In the genomic region with DNA sequence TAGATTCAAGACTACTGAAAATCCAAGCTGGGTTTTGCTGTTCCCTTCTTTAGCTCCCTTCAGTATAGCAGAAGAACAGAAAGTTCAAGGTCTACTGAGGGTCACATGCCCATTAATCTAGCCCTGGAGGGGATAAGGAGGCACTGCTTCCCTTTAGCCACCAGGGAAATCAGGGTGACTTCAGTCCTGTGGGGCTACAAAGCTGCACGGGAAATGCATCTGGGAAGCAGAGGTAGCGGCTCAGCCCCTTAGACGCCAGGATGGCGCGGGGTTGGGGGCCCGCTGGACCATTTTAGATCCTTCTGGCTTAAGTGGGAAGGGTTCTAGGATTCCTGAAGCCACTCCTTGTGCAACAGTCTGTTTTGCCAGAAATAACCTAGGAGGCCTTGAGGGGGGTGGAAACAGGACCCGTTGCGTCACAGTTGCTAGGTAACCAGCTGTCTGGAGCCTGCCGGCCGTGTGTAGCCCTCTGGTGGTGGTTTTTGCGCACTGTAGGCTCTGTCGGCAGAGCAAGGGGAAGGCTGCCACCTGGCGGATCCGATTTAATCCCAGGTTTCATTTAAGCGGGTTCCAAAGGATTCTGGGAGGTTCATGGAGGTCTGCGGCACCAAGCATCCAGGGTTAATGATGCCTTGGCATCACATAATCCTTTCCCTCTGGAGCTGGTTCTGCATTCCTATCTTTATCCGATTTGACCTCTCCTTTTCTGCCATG, we compare ENCODE assay signal across 8 mouse cellular contexts. TPM values are rescaled to one million over a fixed set of nuclear protein-coding genes. Genes with fewer than 3 reads are reported as not detected.
DNase-seq lines count a peak whose midpoint lies in the region; ATAC-seq and TF ChIP-seq lines count a peak whose summit lies in the region.

No protein-coding gene starts in this region.

- DNase-seq in brain, adult 2 months (ENCODE audit: low read depth, low spot score) = peak; percentile 99
- DNase-seq in fat pad, adult 2 months (ENCODE audit: extremely low read depth, low read depth, low spot score) = peak; percentile 26
- DNase-seq in liver = peak; percentile 82
- peak; percentile 74 for DNase-seq in spleen, postnatal 36 days (ENCODE audit: low spot score in 2 of 2)

- H3K79me3 ChIP-seq in C2C12 (ENCODE audit: low read depth) = no peaks in the 10 kb centered on the region

- H3K4me1 ChIP-seq in heart, embryonic 12.5 days (replicated peaks) = peaks cover 34% of the 10 kb centered on the region
- peaks cover 12% of the 10 kb centered on the region for H3K4me1 ChIP-seq in kidney, embryonic 16.5 days (ENCODE audit: insufficient read depth, low read length)

- H3ac ChIP-seq in C2C12 (ENCODE audit: control insufficient read depth, insufficient read length, low read depth) = no peak overlapping the region

- peak overlapping the region; percentile 93 for H3K27ac ChIP-seq in heart, embryonic 12.5 days (ENCODE audit: poor library complexity, severe bottlenecking)
- peak overlapping the region; percentile 84 for H3K27ac ChIP-seq in kidney, embryonic 16.5 days (ENCODE audit: low read length)

- H3K27me3 ChIP-seq in C2C12 (ENCODE audit: control insufficient read depth, insufficient read depth, insufficient read length) = peaks cover 5% of the 10 kb centered on the region
- no peaks in the 10 kb centered on the region for H3K27me3 ChIP-seq in heart, embryonic 12.5 days (replicated peaks)
- no peaks in the 10 kb centered on the region for H3K27me3 ChIP-seq in kidney, embryonic 16.5 days (ENCODE audit: insufficient read depth, low read length)

- peak overlapping the region; percentile 60 for H3K4me2 ChIP-seq in heart, embryonic 12.5 days
- H3K4me2 ChIP-seq in kidney, embryonic 16.5 days (replicated peaks; ENCODE audit: low read depth, low read length) = peak overlapping the region; percentile 49

- 4% methylated on average over 17 of the region's 17 CpGs for WGBS in heart, embryonic 12.5 days
- 2% methylated on average over 17 of the region's 17 CpGs for WGBS in kidney, embryonic 16.5 days

- no peaks in the 10 kb centered on the region for H3K36me3 ChIP-seq in C2C12 (ENCODE audit: control insufficient read depth, insufficient read depth)
- peaks cover 34% of the 10 kb centered on the region for H3K36me3 ChIP-seq in heart, embryonic 12.5 days
- peaks cover 12% of the 10 kb centered on the region for H3K36me3 ChIP-seq in kidney, embryonic 16.5 days (ENCODE audit: insufficient read depth, low read length)

- no peak overlapping the region for H3K4me3 ChIP-seq in C2C12 (ENCODE audit: insufficient read depth, poor library complexity, severe bottlenecking)
- peak overlapping the region; percentile 11; the same call in 1 of the 2 replicates for H3K4me3 ChIP-seq in heart, embryonic 12.5 days
- peak overlapping the region; percentile 25 for H3K4me3 ChIP-seq in kidney, embryonic 16.5 days (ENCODE audit: low read length)

- no peaks in the 10 kb centered on the region for H3K79me2 ChIP-seq in C2C12 (ENCODE audit: control insufficient read depth, insufficient read depth)

- peak overlapping the region; percentile 51; the same call in 1 of the 2 replicates for H3K9ac ChIP-seq in heart, embryonic 12.5 days
- H3K9ac ChIP-seq in kidney, embryonic 16.5 days (replicated peaks; ENCODE audit: low read length) = peak overlapping the region; percentile 56

- ATAC-seq in heart, embryonic 12.5 days (ENCODE audit: insufficient number of reproducible peaks, low FRiP score) = peak; percentile 90
- ATAC-seq in kidney, embryonic 16.5 days (ENCODE audit: low FRiP score, low TSS enrichment) = peak; percentile 96
- ATAC-seq in monocyte, adult 5-6 weeks (replicated peaks; ENCODE audit: insufficient number of reproducible peaks, low FRiP score, low TSS enrichment, poor library complexity, severe bottlenecking) = peak; percentile 40; the same call in 1 of the 2 replicates

- H3K9me3 ChIP-seq in heart, embryonic 12.5 days (replicated peaks) = 0 out of 2 replicates have a peak, but pooled peaks cover 8% of the 10 kb centered on the region
- peaks cover 5% of the 10 kb centered on the region; the same call in 1 of the 2 replicates for H3K9me3 ChIP-seq in kidney, embryonic 16.5 days (ENCODE audit: low read length)

- peak; percentile 98 for TF ChIP-seq CTCF in C2C12 (IDR thresholded peaks at IDR 0.05; ENCODE audit: control insufficient read depth, insufficient read depth, insufficient read length)

TF ChIP-seq in C2C12, 6 proteins besides CTCF, POLR2A, EP300 and RAD21:
- TF ChIP-seq MAX (IDR thresholded peaks at IDR 0.05) (peak; percentile 37), USF1 (IDR thresholded peaks at IDR 0.05; ENCODE audit: low read depth) (no peak), CEBPB (IDR thresholded peaks at IDR 0.05; ENCODE audit: low read depth) (peak; percentile 67)

RNA-seq across cellular contexts. Expression of gene Slc4a3, which starts 13.3 kb away (rescaled TPM):
- polyA plus RNA-seq in C2C12 (2012; fragmentation: generic; extraction: Trizol) = 3.1 TPM
- polyA plus RNA-seq in heart, embryonic 12.5 days (2016; fragmentation: Nextera tagmentation; extraction: Ambion mirVana) = 32.6 and 35.7 TPM in 2 replicates
- polyA plus RNA-seq in kidney, embryonic 16.5 days (2015; fragmentation: Nextera tagmentation; extraction: Ambion mirVana) = 24.5 and 24.9 TPM in 2 replicates
- 0.21 TPM in 1 of 3 replicates, not detected in the others for total RNA-seq in monocyte, adult 5-6 weeks (2017)

RNA-seq across cellular contexts. Expression of gene Stk11ip, which starts 38.0 kb away (rescaled TPM):
- 7.4 TPM for polyA plus RNA-seq in C2C12 (2012; fragmentation: generic; extraction: Trizol)
- 20.5 and 20.9 TPM in 2 replicates for polyA plus RNA-seq in heart, embryonic 12.5 days (2016; fragmentation: Nextera tagmentation; extraction: Ambion mirVana)
- polyA plus RNA-seq in kidney, embryonic 16.5 days (2015; fragmentation: Nextera tagmentation; extraction: Ambion mirVana) = 28.8 and 30.6 TPM in 2 replicates
- total RNA-seq in monocyte, adult 5-6 weeks (2017) = 19.2 to 30.0 TPM (median 26.6 TPM) in 3 replicates

RNA-seq across cellular contexts. Expression of gene Inha, which starts 52.5 kb away (rescaled TPM):
- 0.64 TPM for polyA plus RNA-seq in C2C12 (2012; fragmentation: generic; extraction: Trizol)
- polyA plus RNA-seq in heart, embryonic 12.5 days (2016; fragmentation: Nextera tagmentation; extraction: Ambion mirVana) = 7.5 and 9.2 TPM in 2 replicates
- 7.8 and 10.7 TPM in 2 replicates for polyA plus RNA-seq in kidney, embryonic 16.5 days (2015; fragmentation: Nextera tagmentation; extraction: Ambion mirVana)
- total RNA-seq in monocyte, adult 5-6 weeks (2017) = not detected in 3 replicates

RNA-seq across cellular contexts. Expression of gene Obsl1, which starts 53.1 kb away (rescaled TPM):
- 31.6 TPM for polyA plus RNA-seq in C2C12 (2012; fragmentation: generic; extraction: Trizol)
- polyA plus RNA-seq in heart, embryonic 12.5 days (2016; fragmentation: Nextera tagmentation; extraction: Ambion mirVana) = 137 and 147 TPM in 2 replicates
- 55.7 and 60.9 TPM in 2 replicates for polyA plus RNA-seq in kidney, embryonic 16.5 days (2015; fragmentation: Nextera tagmentation; extraction: Ambion mirVana)
- not detected in 3 replicates for total RNA-seq in monocyte, adult 5-6 weeks (2017)

Comparison
In these comparisons a context has a peak if more than half of its experiments do, and no peak if none do; other contexts are left out.
1. DNase-seq: peak in every context shown above with its lines; median percentile 99 in brain, adult 2 months; 82 in liver; 74 in spleen, postnatal 36 days; 26 in fat pad, adult 2 months.
2. ATAC-seq: peak in every context shown above with its lines; median percentile 96 in kidney, embryonic 16.5 days; 90 in heart, embryonic 12.5 days; 40 in monocyte, adult 5-6 weeks.